Mouse (Mus musculus) midbrain, embryonic 13.5 days (tissue): Measurements from ENCODE around the gene Nr1h4. TPM values are rescaled to one million over a fixed set of nuclear protein-coding genes. Genes with fewer than 3 reads are reported as not detected.

Source experiments
- ATAC-seq: fragments of 200-750 bp; cut with Nextera tagmentation; 2 replicates; pipeline ENCODE4 v1.8.0; 2017; ENCODE audit warnings: mild to moderate bottlenecking, moderate TSS enrichment, moderate library complexity
- H3K27ac ChIP-seq: fragments of 300-500 bp; sonication (generic); 2 replicates; pipeline ENCODE4 v1.5.1; 2015; ENCODE audit warnings: inconsistent platforms, mild to moderate bottlenecking, moderate library complexity
- H3K27me3 ChIP-seq: fragments of 300-500 bp; sonication (generic); 2 replicates; pipeline ENCODE4 v1.6.1; 2015; ENCODE audit warnings: mild to moderate bottlenecking, inconsistent platforms
- H3K36me3 ChIP-seq: fragments of 300-500 bp; sonication (generic); 2 replicates; pipeline ENCODE4 v1.6.1; 2015; ENCODE audit warnings: mild to moderate bottlenecking, inconsistent platforms
- H3K4me1 ChIP-seq: fragments of 300-500 bp; sonication (generic); replicated peaks from 2 replicates; pipeline ENCODE4 v1.6.1; 2015; ENCODE audit warnings: inconsistent platforms
- H3K4me2 ChIP-seq: fragments of 300-500 bp; sonication (generic); replicated peaks from 2 replicates; pipeline ENCODE4 v1.6.1; 2015; ENCODE audit warnings: moderate library complexity, mild to moderate bottlenecking, inconsistent platforms
- H3K4me3 ChIP-seq: fragments of 300-500 bp; sonication (generic); replicated peaks from 2 replicates; pipeline ENCODE4 v1.5.1; 2015; ENCODE audit warnings: mild to moderate bottlenecking, inconsistent platforms
- H3K9ac ChIP-seq: fragments of 300-500 bp; sonication (generic); replicated peaks from 2 replicates; pipeline ENCODE4 v1.6.1; 2015; ENCODE audit warnings: mild to moderate bottlenecking, inconsistent platforms
- H3K9me3 ChIP-seq: fragments of 300-500 bp; sonication (generic); 2 replicates; pipeline ENCODE4 v1.6.1; 2016; ENCODE audit warnings: mild to moderate bottlenecking, inconsistent platforms
- WGBS: fragments of 180-500 bp; shearing (Covaris S2); methylation state at CpG from one replicate; pipeline ENCODE4 v1.1.7; 2015; 5-methylcytosine and 5-hydroxymethylcytosine counted together
- polyA plus RNA-seq: library from polyadenylated mRNA; unstranded; fragments of >200 nt; fragmentation: Nextera tagmentation; extraction: Ambion mirVana; gene quantifications from 2 replicates; pipeline ENCODE4 v1.2.1, GENCODE M21; 2015

Nr1h4 gene
- polyA plus RNA-seq, 1 experiment from 2014 or later, result not detected

- H3K36me3 ChIP-seq, result no peaks in the 10 kb centered on the region
- no peak overlapping the region for H3K4me3 ChIP-seq
- WGBS, result 90% methylated on average over 4 of the region's 4 CpGs
- no peaks in the 10 kb centered on the region for H3K27me3 ChIP-seq
- no peak overlapping the region for H3K4me2 ChIP-seq
- ATAC-seq, result no peak
- no peaks in the 10 kb centered on the region for H3K4me1 ChIP-seq
- no peak overlapping the region for H3K27ac ChIP-seq
- H3K9me3 ChIP-seq, result no peaks in the 10 kb centered on the region
- H3K9ac ChIP-seq, result no peak overlapping the region
Observed at GRCm38 (mm10) chr10:89551657-89552056, 18.3 kb upstream of the Nr1h4 start.

GRCm38 (mm10) chr10:89548028-89548427 is 14.6 kb upstream of the Nr1h4 start:
- Histone ChIP-seq H3K36me3 (no peaks in the 10 kb centered on the region), H3K4me3 (no peak overlapping the region), H3K4me1 (no peaks in the 10 kb centered on the region), H3K9ac (no peak overlapping the region), H3K9me3 (no peaks in the 10 kb centered on the region), H3K27me3 (no peaks in the 10 kb centered on the region), H3K4me2 (no peak overlapping the region), H3K27ac (no peak overlapping the region)
- WGBS, result 62% methylated on average over 6 of the region's 6 CpGs
- no peak for ATAC-seq

- no peak overlapping the region for H3K27ac ChIP-seq
- no peak for ATAC-seq
- H3K36me3 ChIP-seq, result no peaks in the 10 kb centered on the region
- H3K4me1 ChIP-seq, result no peaks in the 10 kb centered on the region
- WGBS, result 80% methylated on average over 2 of the region's 2 CpGs
- H3K4me2 ChIP-seq, result no peak overlapping the region
- no peaks in the 10 kb centered on the region for H3K9me3 ChIP-seq
- H3K9ac ChIP-seq, result no peak overlapping the region
- no peaks in the 10 kb centered on the region for H3K27me3 ChIP-seq
- no peak overlapping the region for H3K4me3 ChIP-seq
Observed at GRCm38 (mm10) chr10:89546989-89547388, 13.6 kb upstream of the Nr1h4 start.

- H3K27me3 ChIP-seq, result no peaks in the 10 kb centered on the region
- no peak overlapping the region for H3K9ac ChIP-seq
- no peaks in the 10 kb centered on the region for H3K9me3 ChIP-seq
- no peak overlapping the region for H3K4me3 ChIP-seq
- no peaks in the 10 kb centered on the region for H3K36me3 ChIP-seq
- no peak overlapping the region for H3K4me2 ChIP-seq
- no peak overlapping the region for H3K27ac ChIP-seq
- WGBS, result 78% methylated on average over 6 of the region's 6 CpGs
- no peak for ATAC-seq
- no peaks in the 10 kb centered on the region for H3K4me1 ChIP-seq
Observed at GRCm38 (mm10) chr10:89543867-89544266, 10.5 kb upstream of the Nr1h4 start.

GRCm38 (mm10) chr10:89542321-89542720 is 8.9 kb upstream of the Nr1h4 start:
- H3K27me3 ChIP-seq, result no peaks in the 10 kb centered on the region
- no peak overlapping the region for H3K27ac ChIP-seq
- no peak overlapping the region for H3K4me2 ChIP-seq
- H3K4me1 ChIP-seq, result no peaks in the 10 kb centered on the region
- no peak overlapping the region for H3K9ac ChIP-seq
- 94% methylated on average over 3 of the region's 3 CpGs for WGBS
- no peaks in the 10 kb centered on the region for H3K36me3 ChIP-seq
- no peak for ATAC-seq
- H3K9me3 ChIP-seq, result no peaks in the 10 kb centered on the region
- no peak overlapping the region for H3K4me3 ChIP-seq

- 79% methylated on average over 5 of the region's 5 CpGs for WGBS
- ATAC-seq, result no peak
- H3K4me2 ChIP-seq, result no peak overlapping the region
- no peak overlapping the region for H3K9ac ChIP-seq
- H3K27me3 ChIP-seq, result no peaks in the 10 kb centered on the region
- H3K27ac ChIP-seq, result no peak overlapping the region
- H3K36me3 ChIP-seq, result no peaks in the 10 kb centered on the region
- no peaks in the 10 kb centered on the region for H3K9me3 ChIP-seq
- no peak overlapping the region for H3K4me3 ChIP-seq
- no peaks in the 10 kb centered on the region for H3K4me1 ChIP-seq
Observed at GRCm38 (mm10) chr10:89532451-89532850, 934 bp downstream of the Nr1h4 start.

- no peak for ATAC-seq
Observed at GRCm38 (mm10) chr10:89531976-89532375, 1.4 kb downstream of the Nr1h4 start.

GRCm38 (mm10) chr10:89531194-89531634 is 2.2 kb downstream of the Nr1h4 start:
- H3K9ac ChIP-seq, result no peak overlapping the region
- H3K4me1 ChIP-seq, result no peaks in the 10 kb centered on the region

More at GRCm38 (mm10) chr10:89531976-89532375, 1.4 kb downstream of the Nr1h4 start:
- H3K4me2 ChIP-seq, result no peak overlapping the region
- H3K36me3 ChIP-seq, result no peaks in the 10 kb centered on the region
- H3K4me3 ChIP-seq, result no peak overlapping the region
- no peak overlapping the region for H3K9ac ChIP-seq
- H3K4me1 ChIP-seq, result no peaks in the 10 kb centered on the region
- 100% methylated on average over 2 of the region's 2 CpGs for WGBS
- H3K27ac ChIP-seq, result no peak overlapping the region
- H3K27me3 ChIP-seq, result no peaks in the 10 kb centered on the region
- no peaks in the 10 kb centered on the region for H3K9me3 ChIP-seq

GRCm38 (mm10) chr10:89527054-89527453 is 6.3 kb downstream of the Nr1h4 start:
- H3K4me1 ChIP-seq, result no peaks in the 10 kb centered on the region

More at GRCm38 (mm10) chr10:89531194-89531634, 2.2 kb downstream of the Nr1h4 start:
- 61% methylated on average over 5 of the region's 5 CpGs for WGBS
- Histone ChIP-seq H3K9me3 (no peaks in the 10 kb centered on the region), H3K27me3 (no peaks in the 10 kb centered on the region), H3K4me3 (no peak overlapping the region), H3K36me3 (no peaks in the 10 kb centered on the region), H3K27ac (no peak overlapping the region), H3K4me2 (no peak overlapping the region)
- ATAC-seq, result peak; percentile 62

GRCm38 (mm10) chr10:89525823-89526222 is 7.6 kb downstream of the Nr1h4 start:
- H3K9ac ChIP-seq, result no peak overlapping the region
- no peak overlapping the region for H3K4me2 ChIP-seq
- no peak overlapping the region for H3K27ac ChIP-seq
- H3K36me3 ChIP-seq, result no peaks in the 10 kb centered on the region
- WGBS, result 8% methylated on average over 2 of the region's 2 CpGs
- no peaks in the 10 kb centered on the region for H3K9me3 ChIP-seq
- no peak overlapping the region for H3K4me3 ChIP-seq
- H3K27me3 ChIP-seq, result no peaks in the 10 kb centered on the region
- ATAC-seq, result no peak
- H3K4me1 ChIP-seq, result no peaks in the 10 kb centered on the region

More at GRCm38 (mm10) chr10:89527054-89527453, 6.3 kb downstream of the Nr1h4 start:
- no peaks in the 10 kb centered on the region for H3K36me3 ChIP-seq
- no peak overlapping the region for H3K9ac ChIP-seq
- no peak overlapping the region for H3K4me3 ChIP-seq
- no peak for ATAC-seq
- H3K27ac ChIP-seq, result no peak overlapping the region
- no peak overlapping the region for H3K4me2 ChIP-seq
- 88% methylated on average over 5 of the region's 5 CpGs for WGBS
- no peaks in the 10 kb centered on the region for H3K9me3 ChIP-seq
- H3K27me3 ChIP-seq, result no peaks in the 10 kb centered on the region

- Histone ChIP-seq H3K9me3 (no peaks in the 10 kb centered on the region), H3K4me3 (no peak overlapping the region), H3K4me1 (no peaks in the 10 kb centered on the region), H3K4me2 (no peak overlapping the region), H3K27me3 (no peaks in the 10 kb centered on the region), H3K27ac (no peak overlapping the region), H3K9ac (no peak overlapping the region), H3K36me3 (no peaks in the 10 kb centered on the region)
- WGBS, result 88% methylated on average over 7 of the region's 7 CpGs
- no peak for ATAC-seq
Observed at GRCm38 (mm10) chr10:89522481-89522880, 10.9 kb downstream of the Nr1h4 start.

- Histone ChIP-seq H3K4me1 (no peaks in the 10 kb centered on the region), H3K36me3 (no peaks in the 10 kb centered on the region), H3K27me3 (no peaks in the 10 kb centered on the region), H3K27ac (no peak overlapping the region), H3K9ac (no peak overlapping the region), H3K9me3 (no peaks in the 10 kb centered on the region), H3K4me2 (no peak overlapping the region), H3K4me3 (no peak overlapping the region)
- ATAC-seq, result no peak
- WGBS, result 91% methylated on average over 9 of the region's 9 CpGs
Observed at GRCm38 (mm10) chr10:89521790-89522431, 11.5 kb downstream of the Nr1h4 start.

- no peaks in the 10 kb centered on the region for H3K4me1 ChIP-seq
- H3K9me3 ChIP-seq, result no peaks in the 10 kb centered on the region
- H3K4me3 ChIP-seq, result no peak overlapping the region
- WGBS, result 94% methylated on average over 4 of the region's 4 CpGs
- no peaks in the 10 kb centered on the region for H3K27me3 ChIP-seq
- no peaks in the 10 kb centered on the region for H3K36me3 ChIP-seq
- ATAC-seq, result no peak
- H3K4me2 ChIP-seq, result no peak overlapping the region
- no peak overlapping the region for H3K27ac ChIP-seq
- no peak overlapping the region for H3K9ac ChIP-seq
Observed at GRCm38 (mm10) chr10:89520381-89520780, 13.0 kb downstream of the Nr1h4 start.
